Mouse (Mus musculus) lung, adult 18-20 months (tissue): Measurements from ENCODE around the gene Cavin1.

ENCODE experiments used
- DNase-seq, 2 experiments: peaks; one replicate each; pipeline ENCODE4 v3.0.0; 2022; ENCODE audit warnings: mixed read lengths in 2 of 2

The Cavin1 gene

GRCm38 (mm10) chr11:100949540-100949939 lies 21.1 kb downstream of the Cavin1 start:
- DNase-seq = no peak

GRCm38 (mm10) chr11:100948317-100948716 lies 22.4 kb downstream of the Cavin1 start:
- no peak for DNase-seq

GRCm38 (mm10) chr11:100947548-100947947 lies 23.1 kb downstream of the Cavin1 start:
- no peak for DNase-seq

- DNase-seq = no peak
Observed at GRCm38 (mm10) chr11:100946862-100947261, 23.8 kb downstream of the Cavin1 start.

GRCm38 (mm10) chr11:100942388-100942787 lies 28.3 kb downstream of the Cavin1 start:
- DNase-seq = no peak

GRCm38 (mm10) chr11:100939512-100940151 lies 31.1 kb downstream of the Cavin1 start, which contains the start of gene Stat3:
Stat3 (minus strand) TSS chr11:100939540.
- peak; percentile 99 to 100 for DNase-seq

DNA sequence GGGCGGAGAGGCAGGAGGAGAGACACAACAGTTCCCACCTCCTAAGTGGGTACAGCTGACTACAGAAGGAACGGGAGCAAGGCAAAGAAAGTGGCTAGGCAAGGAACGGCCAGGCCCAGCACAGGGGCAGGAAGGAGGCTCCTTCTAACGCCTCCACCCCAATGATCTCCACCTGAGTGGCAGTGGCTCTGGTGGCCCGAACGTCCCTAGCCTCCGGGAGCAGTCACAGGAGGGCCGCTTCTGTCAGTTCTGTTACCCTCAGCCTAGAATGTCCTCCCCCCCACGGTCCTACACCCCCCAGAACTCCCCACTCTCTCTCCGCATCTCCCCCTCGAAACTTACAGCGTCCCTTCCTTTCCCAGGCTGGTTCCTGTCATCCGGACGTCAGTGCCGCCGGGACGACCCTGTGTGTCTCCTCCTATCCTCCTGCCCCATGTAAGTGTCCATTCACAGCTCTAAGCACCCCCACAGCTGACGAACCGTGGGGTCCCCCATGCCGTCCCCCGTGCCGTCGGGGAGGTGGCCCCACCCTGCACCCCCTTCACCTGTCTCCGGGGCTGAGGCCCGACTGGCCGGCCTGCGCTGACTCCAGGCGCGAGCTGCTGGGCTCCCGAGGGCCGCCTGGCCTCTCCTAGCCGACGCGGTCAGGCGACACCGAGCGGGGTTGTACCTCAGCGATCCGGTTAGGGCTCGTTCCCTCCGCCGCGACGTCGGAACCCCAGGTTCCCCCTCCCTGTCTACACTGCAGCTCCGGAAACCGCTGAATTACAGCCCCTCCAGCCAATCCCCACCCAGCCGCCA lies 31.8 kb downstream of the Cavin1 start:
- peak in 1 of 2 experiments; percentile 42 for DNase-seq

DNA sequence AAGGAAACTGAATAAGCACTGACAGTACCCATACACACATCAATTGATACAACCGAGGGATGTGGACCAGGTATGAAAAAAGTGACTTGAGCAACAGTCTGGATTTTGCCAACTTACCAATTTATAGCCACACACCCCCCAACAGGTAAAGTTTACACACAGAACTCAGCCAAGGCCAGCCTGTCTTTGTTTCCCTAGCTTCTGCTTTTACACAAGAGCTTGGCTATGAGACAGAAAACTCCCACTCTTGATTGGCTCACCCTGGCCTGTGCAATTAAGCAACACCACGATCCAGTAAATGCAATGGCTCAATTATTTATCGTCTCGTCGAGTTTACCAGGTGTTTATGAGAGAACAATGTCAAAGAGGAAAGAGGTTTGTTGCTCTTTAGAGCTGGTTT lies 32.6 kb downstream of the Cavin1 start:
- DNase-seq = peak; percentile 76 to 88

DNA sequence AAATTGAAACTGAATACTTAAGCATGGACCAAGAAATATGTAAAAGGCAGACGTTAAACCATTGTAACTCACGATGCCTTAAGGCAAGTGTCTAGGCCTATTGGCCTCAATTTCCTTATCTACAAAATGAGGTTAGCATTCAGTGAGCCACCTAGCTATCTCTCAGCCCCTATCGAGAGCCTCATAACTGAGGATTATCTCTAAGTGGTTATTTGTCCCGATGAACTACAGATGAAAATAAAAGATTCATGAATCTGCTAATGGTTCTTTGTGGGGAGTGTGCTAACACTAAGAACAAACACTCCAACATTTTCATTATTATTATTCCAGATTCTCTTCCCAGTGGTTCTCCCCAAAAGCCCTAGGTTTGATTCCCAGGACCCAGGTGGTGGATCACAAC lies 33.4 kb downstream of the Cavin1 start:
- DNase-seq = no peak

DNA sequence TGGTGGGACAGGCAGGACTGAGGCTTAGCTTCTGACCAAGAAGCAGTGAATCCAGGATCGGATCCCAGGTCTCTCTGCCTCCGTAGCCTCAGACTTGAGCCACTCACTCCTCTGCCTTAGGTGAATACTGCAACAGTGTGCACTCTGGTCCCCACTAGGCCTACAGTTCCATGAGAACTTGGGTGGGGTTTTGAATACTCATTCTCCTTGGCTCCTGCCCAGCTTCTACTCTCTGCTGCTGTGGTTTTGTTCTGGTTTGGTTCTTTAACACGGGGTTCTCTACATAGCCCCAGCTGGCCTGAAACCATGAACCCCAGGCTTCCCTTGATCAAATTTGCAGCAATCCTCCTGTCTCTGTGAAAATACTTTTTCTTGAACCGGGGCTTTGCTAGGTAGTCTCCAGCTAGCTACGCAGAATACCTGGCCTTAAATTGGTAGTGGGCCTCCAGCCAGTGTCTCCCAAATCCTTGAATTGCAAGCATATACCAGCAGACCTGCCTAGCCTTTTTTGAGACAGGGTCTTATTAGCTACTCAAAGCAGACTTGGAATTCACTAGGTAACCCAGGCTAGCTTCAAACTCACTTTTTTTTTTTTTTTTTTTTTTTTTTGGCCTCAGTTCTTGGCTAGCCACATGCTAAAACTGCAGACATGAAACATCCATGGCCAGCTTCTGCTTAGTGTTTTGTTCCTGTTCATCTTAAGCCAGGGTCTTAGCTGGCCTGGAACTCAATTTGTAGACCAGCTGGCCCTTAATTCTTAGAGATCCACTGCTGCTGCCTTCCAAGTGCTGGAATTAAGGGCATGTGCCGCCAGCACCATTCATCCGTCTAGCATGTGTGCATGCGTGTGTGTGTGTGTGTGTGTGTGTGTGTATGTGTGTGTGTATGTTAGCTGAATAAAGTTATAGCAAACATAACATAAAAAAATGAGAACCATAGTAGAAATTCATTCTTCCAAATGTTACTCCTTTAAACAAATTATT lies 35.0 kb downstream of the Cavin1 start:
- DNase-seq = peak; percentile 46 to 69

DNA sequence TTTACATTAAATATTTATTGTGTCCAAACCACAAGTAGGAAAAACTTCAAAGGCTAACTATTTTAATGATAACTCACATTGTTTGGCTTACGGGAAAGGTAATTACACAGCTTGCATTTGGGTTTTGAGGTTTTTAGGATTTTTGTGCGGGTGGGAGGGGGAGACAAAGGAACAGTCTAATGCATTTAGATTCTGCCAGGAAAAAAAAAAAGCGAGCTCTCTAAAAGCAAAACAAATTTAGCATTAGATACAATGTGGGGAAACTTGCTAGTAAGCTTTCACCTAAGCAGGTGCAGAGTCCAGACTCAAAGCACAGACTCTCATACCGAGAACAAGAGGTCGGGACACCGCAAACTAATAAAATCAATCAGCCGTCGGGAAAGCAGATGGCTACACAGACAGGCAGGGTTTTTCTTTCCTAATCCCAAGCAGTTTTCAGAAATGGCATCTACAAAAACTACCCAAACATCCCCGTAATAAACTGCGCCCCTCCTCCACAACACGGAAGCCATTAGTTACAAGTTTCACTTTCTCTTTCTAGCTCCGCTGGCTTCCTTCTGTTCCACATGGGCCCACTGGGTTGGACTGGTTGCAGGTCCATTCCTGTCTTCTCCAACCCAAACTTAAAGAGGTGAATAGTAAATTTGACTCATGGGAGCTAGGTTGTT lies 39.3 kb downstream of the Cavin1 start:
- DNase-seq = peak; percentile 48 to 59

DNA sequence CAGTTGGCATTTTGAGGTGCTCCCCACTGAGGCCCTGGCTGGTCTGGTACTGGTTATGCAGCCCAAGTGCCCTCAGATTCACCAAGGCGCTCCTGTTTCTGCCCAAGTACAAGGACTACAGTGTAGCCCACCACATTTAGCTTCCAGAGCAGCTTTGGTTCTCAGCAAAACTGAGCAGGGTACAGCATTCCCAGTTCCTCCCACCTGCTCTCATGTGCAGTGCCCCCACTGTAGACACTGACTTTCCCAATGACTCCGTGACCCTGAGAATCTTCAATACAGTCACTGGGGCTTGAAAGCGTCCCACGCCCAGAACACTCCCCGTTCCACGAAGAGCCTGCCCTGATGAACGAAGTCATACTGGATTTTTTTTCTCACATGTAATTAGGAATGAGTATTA lies 40.1 kb downstream of the Cavin1 start:
- DNase-seq = no peak

- no peak for DNase-seq
Observed at GRCm38 (mm10) chr11:100927386-100927785, 43.3 kb downstream of the Cavin1 start.

GRCm38 (mm10) chr11:100924386-100924919 lies 46.2 kb downstream of the Cavin1 start:
- no peak for DNase-seq

DNA sequence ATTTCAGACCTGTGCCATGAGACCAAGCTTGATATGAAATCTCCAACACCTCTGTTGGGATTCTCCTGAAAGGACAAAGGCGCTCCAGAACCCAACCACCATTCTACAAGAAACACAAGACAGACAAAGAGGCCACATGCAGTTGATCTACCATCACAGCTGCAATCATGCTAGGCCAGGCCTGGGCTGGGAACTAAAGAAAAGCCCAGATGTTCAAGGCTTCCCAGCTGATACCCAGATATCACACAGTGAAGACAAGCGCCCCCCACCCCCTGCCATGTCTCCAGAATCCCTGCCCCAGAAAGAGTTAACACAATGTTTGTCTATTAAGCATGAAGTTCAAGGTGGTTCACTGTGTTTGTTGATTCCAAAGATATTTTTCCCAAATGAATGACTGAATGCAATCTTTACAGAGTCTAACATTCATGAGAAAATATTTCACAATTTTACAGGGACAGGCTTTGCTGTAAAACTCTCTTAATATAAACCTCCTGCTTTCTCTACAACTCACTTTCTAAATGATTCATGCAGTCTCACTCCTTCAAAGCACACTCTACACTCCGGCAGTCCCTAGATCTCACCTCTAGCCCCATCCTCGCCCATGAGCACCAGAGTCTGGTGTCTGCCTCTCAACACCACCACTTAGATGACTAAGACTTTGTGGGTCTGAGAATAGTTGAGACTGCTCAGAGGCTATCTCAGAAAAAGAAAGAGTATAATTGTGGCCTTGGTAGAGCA lies 49.6 kb downstream of the Cavin1 start:
- no peak for DNase-seq

GRCm38 (mm10) chr11:100918007-100918406 lies 52.7 kb downstream of the Cavin1 start:
- DNase-seq = no peak

DNA sequence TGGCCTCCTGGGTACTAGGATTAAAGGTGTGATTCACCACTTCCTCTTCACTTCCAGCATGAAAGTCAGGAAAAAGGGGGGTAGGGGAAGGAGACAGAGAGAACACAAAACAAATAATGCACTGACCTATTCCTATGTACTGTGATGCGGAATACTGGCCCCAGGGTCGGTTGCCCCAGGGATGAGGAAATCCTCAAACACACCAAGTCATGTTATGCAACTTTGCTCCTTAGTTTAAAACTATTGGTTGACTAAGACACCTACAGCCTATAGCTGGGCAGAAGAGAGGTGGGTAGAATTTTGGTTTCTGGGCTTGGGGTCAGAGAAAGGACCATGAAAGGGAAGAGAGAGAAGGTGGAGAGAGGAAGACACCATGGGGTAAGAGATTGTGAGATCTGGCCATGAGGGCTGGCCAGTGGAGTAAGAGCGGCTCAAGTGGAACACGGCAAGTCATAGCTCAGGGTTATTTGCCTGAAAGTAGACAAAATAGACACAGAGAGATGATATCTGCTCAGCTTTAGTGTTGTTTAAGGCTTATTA lies 54.2 kb downstream of the Cavin1 start:
- DNase-seq = no peak

GRCm38 (mm10) chr11:100915063-100915462 lies 55.6 kb downstream of the Cavin1 start:
- no peak for DNase-seq

DNA sequence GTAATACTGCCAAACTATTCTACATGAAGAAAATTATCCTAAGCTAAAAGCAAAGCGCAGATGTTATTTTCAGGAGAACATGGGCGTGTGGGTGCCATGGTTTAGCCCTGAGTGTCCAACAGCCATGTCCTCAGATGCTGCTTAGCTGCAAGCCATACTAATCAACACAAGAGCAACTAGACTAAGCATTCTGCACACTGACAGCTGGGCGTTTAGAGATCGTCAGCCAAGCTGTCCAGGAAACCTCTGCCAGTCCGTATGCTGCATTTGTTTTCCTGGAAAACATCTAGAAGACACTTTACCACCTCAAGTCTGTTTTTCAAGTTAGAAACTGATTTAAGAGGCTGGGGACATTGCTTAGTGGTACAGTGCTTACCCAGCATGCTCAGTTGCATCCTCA lies 56.3 kb downstream of the Cavin1 start:
- DNase-seq = no peak

- DNase-seq = peak; percentile 58 to 64
Observed at GRCm38 (mm10) chr11:100912401-100913155, 58.1 kb downstream of the Cavin1 start.
